Mouse (Mus musculus) 3134 (cell line): ENCODE measurements around the gene Ccnt2.
A peak's percentile ranks its signal among the peaks of the same experiment; 100 is the strongest.
"Not testable (repeated sequence)": the region's sequence is repeated elsewhere in the genome, so short reads cannot be mapped to it uniquely, and the experiment has no call there.

Source experiments
- DNase-seq: peaks from one replicate; pipeline ENCODE4 v3.0.0-alpha.2; 2011; ENCODE audit warnings: low spot score; ENCODE audit not compliant: insufficient read length; ENCODE audit errors: extremely low read depth

The Ccnt2 gene

DNA sequence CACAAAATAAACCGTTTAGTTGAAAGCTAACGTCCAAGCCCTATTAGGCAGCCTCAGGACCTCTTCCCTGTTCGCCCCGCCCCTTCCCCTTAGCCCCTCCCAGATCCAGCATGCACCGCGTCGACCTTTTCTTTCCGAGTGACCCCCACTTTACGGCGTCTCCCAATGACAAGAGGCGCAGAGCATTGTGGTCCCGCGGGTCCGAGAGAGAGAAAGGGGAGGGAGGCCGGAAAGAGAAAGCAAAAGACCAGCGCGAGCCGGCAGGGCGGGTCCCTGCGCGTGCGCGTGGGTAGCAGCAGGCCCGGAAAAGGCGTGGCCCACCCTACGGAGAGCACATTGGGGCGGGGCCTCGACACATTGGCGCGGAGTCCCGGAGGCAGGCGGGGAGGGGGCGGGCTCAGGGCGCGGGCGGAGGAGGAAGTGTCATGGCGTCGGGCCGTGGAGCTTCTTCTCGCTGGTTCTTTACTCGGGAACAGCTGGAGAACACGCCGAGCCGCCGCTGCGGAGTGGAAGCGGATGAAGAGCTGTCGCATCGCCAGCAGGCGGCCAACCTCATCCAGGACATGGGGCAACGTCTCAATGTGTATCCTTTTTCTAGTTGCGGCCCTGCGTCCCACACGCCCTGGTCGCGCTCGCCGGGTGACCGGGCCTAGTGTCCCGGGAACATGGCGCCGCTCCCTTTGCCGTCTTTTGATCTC, at the start of gene Ccnt2:
Ccnt2 (plus strand) TSS at position 362 of the 698 bp plus-strand sequence.
- peak; percentile 100 for DNase-seq

DNA sequence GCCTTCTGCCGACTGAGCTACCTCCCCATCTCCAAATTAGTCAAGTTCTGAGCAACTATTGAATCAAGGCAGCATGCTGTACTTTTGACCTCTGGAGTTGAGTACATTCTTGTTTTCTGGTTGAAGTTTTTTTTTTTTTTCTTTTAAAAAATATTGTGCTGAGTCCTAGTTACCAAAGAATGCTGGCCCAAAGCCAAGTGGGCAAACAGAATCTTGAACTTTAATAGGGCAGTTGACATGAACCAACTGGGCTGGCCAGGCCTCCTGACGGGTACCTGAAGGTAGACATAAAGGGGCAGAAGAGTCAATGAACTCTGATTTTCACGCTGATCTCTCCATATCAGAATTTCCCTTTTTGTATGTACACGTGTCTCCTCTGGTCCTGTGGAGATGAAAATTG, 44.9 kb upstream of the Ccnt2 start, which contains the start of gene Acmsd:
Acmsd (plus strand) TSS at position 318 of the 400 bp plus-strand sequence.
- no peak for DNase-seq

DNA sequence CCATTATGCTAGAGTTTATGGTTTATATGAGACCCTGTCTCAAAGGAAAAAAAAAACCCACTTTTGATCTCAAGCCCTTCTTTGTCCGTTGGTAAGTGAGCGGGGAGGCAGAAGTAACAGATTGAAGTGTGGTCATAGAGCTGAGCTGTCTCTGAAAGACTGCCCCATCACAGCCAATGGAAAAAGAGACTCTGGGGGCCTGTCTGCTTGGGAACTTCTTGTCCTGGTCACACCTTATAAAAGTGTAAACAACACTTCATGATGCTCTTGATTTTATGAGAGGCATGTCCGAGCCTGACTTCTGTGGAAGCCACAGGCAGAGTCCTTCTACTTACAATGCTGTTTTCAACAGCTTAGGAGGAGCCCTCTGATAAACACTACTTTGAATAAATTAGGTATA, 42.9 kb upstream of the Ccnt2 start:
- no peak for DNase-seq

DNA sequence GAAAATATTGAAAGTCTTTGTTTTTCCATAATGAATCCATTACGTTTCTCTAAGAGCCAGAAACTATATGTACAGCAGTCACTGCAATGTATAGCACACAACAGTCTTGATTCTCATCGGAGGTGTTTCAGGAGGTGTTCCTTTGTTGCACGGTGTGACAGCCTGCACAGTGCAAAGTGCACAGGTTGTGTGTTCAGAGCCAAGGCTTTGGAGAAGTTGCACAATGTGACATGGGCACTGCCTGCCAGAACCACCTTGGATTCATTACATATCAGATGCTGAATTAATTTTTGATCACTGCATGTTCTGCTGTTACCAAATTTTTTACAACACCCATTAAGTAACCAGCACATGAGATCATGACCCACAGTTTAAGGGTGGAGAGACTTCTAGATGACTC, 41.5 kb upstream of the Ccnt2 start:
- DNase-seq = no peak

DNA sequence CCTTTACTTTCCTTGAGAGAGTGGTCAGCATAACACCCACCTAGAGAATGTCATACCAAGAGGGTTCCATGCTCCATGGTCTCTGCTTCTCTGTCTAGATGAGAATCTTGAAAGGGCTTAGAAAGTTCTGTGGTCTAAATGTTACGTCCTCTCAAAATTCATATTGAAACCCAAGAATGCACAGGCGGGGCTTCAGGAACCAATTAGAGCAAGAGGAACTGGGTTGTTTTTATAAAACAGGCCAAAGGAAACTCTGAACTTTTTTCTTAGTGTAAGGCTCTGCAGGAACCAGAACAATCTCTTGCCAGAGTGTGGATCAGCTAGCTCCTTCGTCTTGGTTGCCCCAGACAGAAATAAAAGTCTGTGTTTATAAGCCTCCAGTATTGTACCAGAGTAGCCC, 41.1 kb upstream of the Ccnt2 start:
- DNase-seq = no peak

DNA sequence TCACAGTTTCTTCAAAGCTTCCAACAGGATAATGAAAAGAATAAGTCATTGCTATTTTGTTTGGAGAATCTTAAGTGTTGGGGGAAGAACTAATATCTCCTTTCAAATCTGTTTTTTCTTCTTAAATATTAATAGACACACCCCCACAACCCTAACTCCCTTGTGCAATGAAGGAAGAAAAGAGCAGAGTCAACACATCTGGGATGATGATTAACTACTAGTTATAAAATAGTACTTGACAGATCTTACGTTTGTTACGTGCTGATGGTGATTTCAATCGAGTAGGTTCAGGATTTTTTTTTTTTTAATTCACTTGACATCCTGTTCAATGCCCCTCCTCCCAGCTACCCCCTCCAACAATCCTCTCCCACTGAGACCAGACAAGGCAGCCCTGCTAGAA, 38.6 kb upstream of the Ccnt2 start:
- no peak for DNase-seq

DNA sequence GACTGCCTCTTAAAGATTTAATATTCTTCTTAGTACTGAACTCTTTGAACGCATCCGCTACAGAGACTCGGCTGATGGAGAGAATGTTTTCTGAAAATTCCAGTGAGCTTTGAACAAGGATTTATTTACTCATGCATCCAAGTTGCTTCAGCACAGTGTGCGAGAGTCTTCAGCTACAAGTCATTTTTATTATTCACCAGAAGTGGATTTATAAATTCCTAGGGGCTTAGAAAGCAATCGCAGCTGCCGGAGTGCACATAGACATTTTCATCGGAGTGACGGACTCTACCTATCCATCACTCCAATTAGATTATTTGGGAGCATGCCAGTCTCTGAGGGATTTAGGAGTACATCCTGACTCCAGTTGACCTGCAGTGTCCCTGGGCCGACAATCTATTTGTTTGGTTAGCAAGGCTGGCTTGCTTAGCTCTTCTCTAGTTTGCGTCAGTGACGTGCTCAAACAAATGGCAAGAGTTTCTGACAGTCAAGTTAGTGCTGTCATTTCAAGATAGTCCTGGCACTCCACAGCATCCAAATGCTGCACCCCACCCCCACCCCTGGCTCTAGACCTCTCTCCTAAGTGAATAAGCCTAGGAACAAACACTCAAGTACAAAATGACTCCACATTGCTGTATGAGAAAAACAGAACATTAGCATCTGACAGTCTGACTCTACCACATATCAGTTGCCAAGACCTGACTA, 23.4 kb upstream of the Ccnt2 start:
- DNase-seq = no peak

DNA sequence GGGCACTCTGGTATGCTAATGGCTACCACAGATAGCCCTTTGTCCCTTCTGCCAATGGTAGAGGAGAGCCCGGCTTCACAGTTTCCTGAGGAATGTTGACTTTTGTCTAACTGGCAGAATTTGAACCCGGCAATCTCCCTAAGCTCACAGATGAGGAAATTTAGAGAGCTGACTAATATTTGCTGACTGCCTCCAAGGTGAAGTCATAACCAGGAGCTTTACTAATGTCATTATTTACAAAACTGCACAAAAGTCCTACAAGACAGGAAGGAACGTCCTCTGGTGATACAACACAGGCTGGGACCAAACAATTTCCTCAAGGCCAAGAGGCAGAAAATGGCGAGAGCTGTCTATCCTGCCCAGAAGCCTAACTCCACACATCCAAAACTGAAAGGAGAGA, 18.2 kb upstream of the Ccnt2 start:
- DNase-seq = no peak

DNA sequence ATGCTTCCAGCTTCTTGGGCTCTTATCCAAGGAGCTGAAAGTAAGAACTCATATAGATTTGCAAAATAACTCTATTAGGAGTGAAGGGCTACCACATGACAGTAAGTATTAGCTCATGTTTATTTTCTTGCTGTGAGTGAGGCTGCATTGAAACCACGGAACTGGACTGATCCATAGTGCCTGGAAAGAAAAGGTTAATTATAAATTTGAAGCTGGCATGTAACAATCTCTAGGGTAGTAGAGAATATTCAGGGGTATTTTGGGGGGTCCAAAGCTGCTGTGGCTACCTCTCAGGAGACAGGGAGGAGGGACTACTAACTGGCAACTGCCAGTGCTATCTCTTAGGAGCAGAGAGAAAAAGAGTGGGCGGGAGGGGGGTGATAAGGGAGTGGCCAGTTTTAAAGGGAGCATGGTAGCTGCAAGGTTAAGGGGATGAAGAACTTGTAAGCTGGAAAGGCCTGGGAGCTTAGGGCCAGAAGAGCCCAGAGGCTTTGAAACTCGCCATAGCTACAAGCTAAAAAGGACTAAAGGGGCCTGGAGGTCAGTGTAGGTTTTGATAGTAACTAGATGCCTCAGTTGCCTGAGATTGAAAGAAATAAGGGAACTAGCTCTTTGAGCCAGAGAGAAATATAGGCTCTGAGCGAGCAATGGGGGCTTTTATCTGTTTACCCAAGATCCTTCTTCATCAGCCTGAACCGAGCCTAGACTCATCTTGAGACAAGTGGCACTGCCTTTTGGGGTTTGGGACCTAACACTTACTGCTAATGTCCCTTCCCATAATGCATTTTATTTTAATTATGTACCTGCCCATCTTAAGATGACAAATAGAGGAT, 17.4 kb upstream of the Ccnt2 start:
- no peak for DNase-seq

DNA sequence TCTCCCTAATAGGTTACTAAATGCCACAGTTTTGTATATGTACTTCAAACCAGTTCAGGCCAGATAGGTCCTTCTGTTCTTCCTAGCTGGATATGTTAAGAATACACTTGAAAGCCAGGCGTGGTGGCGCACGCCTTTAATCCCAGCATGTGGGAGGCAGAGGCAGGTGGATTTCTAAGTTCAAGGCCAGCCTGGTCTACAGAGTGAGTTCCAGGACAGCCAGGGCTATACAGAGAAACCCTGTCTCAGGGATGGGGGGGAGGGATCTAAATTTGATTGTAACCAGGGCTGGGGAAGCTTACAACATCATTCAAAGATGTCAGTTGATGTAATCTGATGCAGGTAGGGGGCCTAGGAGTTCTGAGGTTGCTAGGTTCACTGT, 16.8 kb upstream of the Ccnt2 start:
- not testable (repeated sequence) for DNase-seq

DNA sequence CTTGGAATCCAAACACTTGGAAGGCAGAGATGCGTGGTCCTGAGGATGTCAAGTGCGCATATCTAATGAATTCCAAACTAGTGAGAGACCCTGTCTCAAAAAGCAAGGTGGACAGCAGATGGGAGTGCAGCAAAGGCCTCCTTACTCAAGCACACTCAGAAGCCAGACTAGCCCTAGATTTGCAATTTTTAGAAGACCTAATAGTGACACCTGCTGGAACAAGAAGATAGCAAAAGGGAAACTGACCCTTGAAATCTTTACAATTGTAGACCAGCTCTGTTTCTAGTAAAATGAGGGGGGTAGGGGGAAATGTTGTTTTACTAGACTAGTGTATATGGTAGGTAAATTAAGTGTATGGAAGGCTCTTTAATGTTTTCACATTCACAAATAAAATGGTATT, 8.5 kb upstream of the Ccnt2 start:
- DNase-seq = no peak

DNA sequence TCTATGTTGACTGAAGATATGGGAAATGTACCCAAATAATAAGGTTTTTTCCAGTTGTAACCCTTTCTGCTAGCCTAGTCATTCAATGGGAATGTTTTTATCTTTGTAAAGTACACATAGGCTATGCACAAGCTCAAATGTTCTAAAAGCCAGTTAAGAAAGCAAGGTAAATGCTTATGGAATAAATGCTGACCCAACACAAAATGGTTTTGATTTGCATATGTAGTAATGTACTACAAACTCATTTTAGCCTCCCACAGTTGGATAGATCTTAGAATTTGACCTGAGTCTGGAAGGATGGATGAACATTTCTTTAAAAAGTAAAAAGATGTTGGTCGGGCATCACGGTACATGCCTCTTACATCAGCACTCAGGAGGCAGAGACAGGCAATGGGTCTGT, 7.2 kb upstream of the Ccnt2 start:
- DNase-seq = no peak

DNA sequence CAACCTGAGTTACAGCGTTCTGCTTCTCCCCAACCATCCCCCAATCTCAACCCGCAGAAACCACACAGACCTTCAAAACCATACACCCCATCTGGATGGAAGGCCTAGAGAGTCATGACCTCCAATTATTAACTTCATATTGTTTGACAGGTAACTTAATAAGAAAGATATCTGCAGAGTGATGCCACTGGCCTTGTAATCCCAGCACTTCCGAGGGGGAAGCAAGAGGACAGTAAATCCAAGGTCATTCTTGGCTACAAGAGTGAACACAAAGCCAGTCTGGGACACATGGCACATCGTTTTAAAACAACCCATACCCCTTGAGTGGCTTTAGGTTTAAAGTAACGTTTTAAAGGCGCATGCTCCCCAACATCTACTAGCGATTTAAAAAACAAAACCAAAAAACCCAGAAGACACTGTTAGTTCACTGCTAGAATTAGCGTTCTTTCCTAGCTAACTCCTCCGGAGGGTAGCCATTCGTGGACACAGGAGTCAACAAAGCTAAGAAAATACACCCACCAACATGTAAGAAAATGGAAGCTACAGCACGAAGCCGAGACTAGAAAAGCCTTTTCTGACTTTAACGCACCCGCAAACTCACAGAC, 664 bp upstream of the Ccnt2 start:
- DNase-seq = peak; percentile 9

DNA sequence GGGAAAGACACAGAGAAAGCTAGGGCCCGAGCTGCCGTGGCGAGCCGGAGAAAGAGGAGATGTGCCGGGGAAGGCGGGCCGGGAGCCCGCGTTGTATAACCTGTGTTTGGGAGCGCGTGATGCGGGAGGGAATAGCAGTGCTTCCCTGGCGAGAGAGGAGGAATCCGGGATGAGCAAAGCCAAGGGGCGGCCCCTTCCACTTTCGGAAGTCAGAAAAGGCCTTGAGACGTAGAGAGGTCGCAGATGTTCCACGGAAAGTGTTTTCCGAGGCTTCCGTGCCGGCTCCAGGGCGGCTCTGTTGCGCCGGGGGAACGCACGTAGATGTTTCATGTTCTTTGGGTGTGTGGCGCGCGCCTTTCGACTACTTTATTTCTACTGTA, 527 bp downstream of the Ccnt2 start:
- DNase-seq = no peak

DNA sequence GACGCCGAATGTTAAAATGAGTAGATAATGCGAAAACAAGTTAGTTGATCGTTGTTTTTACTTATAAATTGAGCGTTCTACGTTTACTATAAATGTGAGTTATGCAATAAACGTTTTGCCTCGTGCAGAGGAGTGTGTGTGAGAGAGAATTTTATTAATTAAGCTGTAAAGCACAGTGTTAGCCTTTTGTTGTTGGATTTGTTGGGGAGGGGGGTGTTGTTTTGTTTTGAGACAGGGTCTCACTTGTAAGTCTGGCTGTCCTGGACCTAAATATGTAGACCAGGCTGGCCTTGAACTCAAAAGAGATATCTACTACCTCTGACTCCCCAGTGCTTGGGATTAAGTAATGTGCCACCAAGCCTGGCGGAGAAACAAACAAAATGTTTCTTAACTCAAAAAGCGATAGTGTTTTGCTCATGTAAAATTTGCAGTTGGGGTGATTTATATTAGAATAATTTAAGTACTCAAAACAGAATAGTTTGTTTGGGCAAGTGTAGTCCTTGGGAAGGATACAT, 1.3 kb downstream of the Ccnt2 start:
- DNase-seq = no peak

DNA sequence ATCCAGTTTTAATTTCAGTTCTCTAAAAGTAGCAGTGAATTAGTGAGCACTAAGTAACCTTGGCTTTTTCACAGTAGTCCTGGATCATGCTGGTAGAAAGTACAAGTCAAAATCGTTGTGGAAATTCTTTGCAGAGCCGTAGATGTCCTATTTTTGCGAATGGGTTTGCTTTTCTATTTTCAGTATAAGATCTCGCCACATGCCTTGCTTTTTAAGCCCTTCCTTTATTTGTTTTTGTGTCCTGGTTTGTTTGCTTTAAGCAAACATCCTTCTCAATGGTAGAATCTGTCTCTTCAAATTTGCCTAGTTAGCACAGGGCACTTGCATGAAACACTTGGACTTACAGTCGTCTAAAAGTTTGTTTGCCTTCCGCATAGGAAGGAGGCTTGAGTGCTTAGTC, 2.3 kb downstream of the Ccnt2 start:
- no peak for DNase-seq

DNA sequence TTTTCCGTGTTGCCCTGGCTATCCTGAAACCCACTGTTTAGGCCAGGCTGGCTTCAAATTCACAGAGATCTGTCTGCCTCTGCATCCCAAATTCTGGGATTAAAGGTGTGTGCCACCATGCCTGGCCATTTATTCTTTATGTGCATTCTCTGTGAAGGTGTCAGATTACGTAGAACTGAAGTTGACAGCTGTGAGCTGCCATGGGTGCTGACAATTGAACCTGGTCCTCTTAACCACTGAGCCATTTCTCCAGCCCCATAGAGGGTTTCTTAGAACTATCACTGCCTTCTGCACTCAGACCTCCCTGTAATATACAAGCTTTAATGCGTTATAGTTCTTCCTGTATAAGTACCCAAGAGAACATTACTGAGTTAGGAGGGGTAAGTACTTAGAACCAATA, 4.6 kb downstream of the Ccnt2 start:
- no peak for DNase-seq

DNA sequence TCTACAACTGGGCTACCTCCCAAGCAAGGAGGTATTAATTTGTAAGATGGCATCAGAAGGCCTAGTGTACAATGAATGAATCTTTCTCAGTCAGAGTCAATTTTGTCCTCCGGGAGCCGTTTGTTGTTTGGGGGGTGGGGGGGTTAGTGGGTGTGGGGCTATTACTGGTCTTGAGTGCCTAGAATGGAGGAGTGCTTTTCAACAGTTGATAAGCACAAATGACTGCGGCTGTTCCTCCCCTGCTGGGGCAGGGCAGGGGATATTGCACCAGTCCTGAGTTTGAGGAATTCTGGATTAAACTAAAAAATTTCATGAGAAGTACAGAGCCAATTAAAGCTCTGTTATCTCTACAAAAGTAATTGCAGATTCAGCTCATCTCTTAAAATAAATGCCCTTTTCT, 6.2 kb downstream of the Ccnt2 start:
- no peak for DNase-seq

DNA sequence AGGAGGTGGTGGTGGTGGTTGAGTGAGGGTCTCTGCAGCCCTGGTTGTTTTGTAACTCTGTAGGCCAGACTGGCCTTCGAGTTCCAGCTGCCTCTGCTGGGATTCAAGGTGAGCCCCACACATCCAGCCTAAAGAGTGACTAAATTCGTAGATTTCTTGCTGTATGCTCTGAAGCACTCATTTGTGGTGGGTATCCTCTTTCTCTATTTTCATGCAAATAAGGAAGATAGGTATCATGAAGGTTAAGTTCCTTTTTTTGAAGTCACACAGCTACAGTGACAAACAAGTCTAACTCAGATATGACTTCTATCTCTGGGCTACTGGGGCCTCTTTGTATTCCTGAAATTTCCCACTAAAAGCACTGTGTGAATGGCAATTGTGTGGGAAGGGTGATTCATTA, 6.9 kb downstream of the Ccnt2 start:
- no peak for DNase-seq

DNA sequence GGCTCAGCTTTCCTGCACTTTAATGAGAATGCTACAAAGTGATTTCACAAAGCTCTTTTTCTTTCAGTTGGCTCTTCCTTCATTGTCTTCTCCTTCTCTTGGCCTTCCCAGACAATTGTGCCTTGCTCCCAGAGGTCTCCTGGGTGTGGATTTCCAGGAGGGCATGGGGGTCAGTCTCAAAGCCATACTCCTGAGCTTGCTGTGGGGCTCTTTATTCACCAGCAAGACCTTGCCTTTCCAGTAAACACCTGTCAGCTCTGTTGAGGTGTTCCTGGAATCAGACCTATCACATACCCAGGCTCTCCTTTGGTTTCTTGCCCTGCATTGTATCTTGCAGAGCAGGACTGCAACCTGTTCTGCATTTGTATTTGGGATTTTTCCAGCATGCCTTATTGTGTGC, 9.9 kb downstream of the Ccnt2 start:
- DNase-seq = no peak

DNA sequence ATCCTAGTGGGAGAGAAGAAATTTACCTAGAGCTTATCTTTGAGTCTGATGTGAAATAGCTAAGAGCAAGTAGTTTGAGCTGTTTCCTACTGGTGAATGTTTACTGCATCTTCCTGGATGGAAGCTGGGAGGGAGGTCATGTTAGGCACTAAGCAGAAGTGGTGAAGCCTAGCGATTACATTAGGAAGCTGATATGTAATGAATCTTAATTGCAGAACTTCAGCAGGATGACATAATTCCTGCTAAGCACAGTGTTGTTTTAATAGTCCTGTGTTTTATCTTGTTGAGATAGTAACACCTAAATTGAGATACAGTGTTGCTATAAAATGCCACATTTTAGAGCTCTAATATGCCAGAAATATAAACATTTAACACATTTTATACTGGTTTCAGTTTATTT, 11.9 kb downstream of the Ccnt2 start:
- no peak for DNase-seq
